Mouse (Mus musculus) megakaryocyte, embryonic 14.5 days (primary cell): Measurements from ENCODE around the gene Ubxn1.

Experiments
- FLI1 ChIP-seq: IDR thresholded peaks from 2 replicates; pipeline ENCODE4 v1.6.1; 2012; ENCODE audit warnings: low read length, inconsistent platforms, mixed read lengths
- GATA1 ChIP-seq: IDR thresholded peaks from 3 replicates; pipeline ENCODE4 v1.6.1; 2012; ENCODE audit warnings: mixed read lengths, low read length, inconsistent platforms, borderline replicate concordance

GRCm38 (mm10) chr19:8872266-8872840, 1.1 kb downstream of the Ubxn1 start:
- TF ChIP-seq GATA1: no peak
- no peak for TF ChIP-seq FLI1
